ENCODE assay signal across 8 mouse cellular contexts in the genomic region with DNA sequence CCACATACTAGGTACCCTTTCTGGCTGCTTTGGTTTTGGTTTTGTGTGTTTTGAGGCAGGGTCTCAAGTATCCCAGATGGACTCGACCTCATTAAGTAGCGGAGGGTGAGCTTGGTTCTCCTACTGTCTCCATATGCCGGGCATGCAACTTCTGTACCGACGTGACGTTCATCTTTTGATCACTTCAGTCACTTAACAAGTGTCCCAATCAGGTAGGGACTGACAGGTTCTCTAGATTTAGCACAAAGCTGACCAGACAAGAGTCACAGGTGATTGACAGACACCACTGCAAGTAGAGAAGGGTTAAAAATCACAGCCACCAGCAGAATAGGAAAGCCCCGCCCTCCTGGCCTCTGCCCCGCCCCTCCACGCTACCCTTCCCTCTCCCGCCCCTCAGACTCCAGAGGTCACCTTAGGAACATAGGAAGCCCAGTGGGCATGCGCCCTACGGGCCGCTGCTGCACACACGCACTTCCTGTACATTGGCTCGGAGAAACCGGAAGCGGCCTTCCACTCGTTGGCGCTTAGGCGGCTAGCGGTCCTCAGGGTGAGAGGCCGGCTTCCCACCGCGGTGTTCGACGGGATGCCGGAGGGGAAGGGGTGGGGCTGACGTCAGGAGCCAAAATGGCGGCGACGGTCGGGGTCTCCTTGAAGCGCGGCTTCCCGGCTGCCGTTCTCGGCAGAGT. TPM values are rescaled to one million over a fixed set of nuclear protein-coding genes. Genes with fewer than 3 reads are reported as not detected.
A peak's percentile ranks its signal among the peaks of the same experiment; 100 is the strongest.
DNase-seq lines count a peak whose midpoint lies in the region; ATAC-seq lines count a peak whose summit lies in the region.

A gene (plus strand): TSS at position 423 of the 686 bp plus-strand sequence.

- H3K4me2 ChIP-seq in hindbrain, embryonic 15.5 days: peak within 1 kb of the TSS; percentile 72

- H3K4me3 ChIP-seq in hindbrain, embryonic 15.5 days: peak within 1 kb of the TSS; percentile 83

- H3K36me3 ChIP-seq in hindbrain, embryonic 15.5 days: no peaks in the 10 kb centered on the region

- H3K9ac ChIP-seq in hindbrain, embryonic 15.5 days: peak within 1 kb of the TSS; percentile 86

- peak within 1 kb of the TSS; percentile 91 for H3K27ac ChIP-seq in hindbrain, embryonic 15.5 days (replicated peaks)

- H3K4me1 ChIP-seq in hindbrain, embryonic 15.5 days (replicated peaks): peaks cover 50% of the 10 kb centered on the region

- no peaks in the 10 kb centered on the region for H3K27me3 ChIP-seq in hindbrain, embryonic 15.5 days

- peak; percentile 95 for DNase-seq in T-cell, adult 2 months (ENCODE audit: low spot score)
- DNase-seq in cerebellum, postnatal 36 days: peak; percentile 95 to 97
- peak; percentile 96 to 97 for DNase-seq in frontal cortex, postnatal 36 days (ENCODE audit: low spot score in 2 of 2)
- peak; percentile 96 for DNase-seq in left cerebral cortex, adult 11 months (ENCODE audit: low spot score)
- peak; percentile 96 to 99 for DNase-seq in lung, postnatal 4 days
- DNase-seq in retina, postnatal 7 days (ENCODE audit: low read depth, low spot score): peak; percentile 97
- DNase-seq in urinary bladder, adult 2 months (ENCODE audit: low spot score): peak; percentile 88

- no peaks in the 10 kb centered on the region for H3K9me3 ChIP-seq in hindbrain, embryonic 15.5 days

- peak; percentile 95 for ATAC-seq in hindbrain, embryonic 15.5 days (ENCODE audit: low FRiP score, low read depth)

- WGBS in hindbrain, embryonic 15.5 days: 3% methylated on average over 35 of the region's 37 CpGs

RNA-seq across cellular contexts. Expression of the gene that starts here (rescaled TPM):
- polyA plus RNA-seq in hindbrain, embryonic 15.5 days (2015; fragmentation: Nextera tagmentation; extraction: Ambion mirVana): 480 TPM in 2 replicates
- polyA plus RNA-seq in urinary bladder, adult 2 months (2012; rRNA removed): 175 and 188 TPM in 2 replicates

Comparison
In these comparisons a context has a peak if more than half of its experiments do, and no peak if none do; other contexts are left out.
1. Peak in every context shown above with its lines: DNase-seq, ATAC-seq, H3K4me3 ChIP-seq and H3K27ac ChIP-seq.